Mouse (Mus musculus) right cerebral cortex, postnatal 4 days (tissue): ENCODE measurements around the gene D630023F18Rik.

ENCODE experiments used
- DNase-seq: peaks from one replicate; pipeline ENCODE4 v3.0.0-alpha.2; 2022

The D630023F18Rik gene

GRCm38 (mm10) chr1:65109756-65110435, 13.1 kb downstream of the D630023F18Rik start:
- DNase-seq = no peak

- DNase-seq = no peak
Observed at GRCm38 (mm10) chr1:65109196-65109595, 13.8 kb downstream of the D630023F18Rik start.

- DNase-seq = no peak
Observed at GRCm38 (mm10) chr1:65107654-65108279, 15.2 kb downstream of the D630023F18Rik start.

GRCm38 (mm10) chr1:65103273-65103672, 19.7 kb downstream of the D630023F18Rik start, which contains the start of gene Cryga:
TSS of gene Cryga (minus strand) at chr1:65103373.
- DNase-seq = no peak

- DNase-seq = no peak
Observed at GRCm38 (mm10) chr1:65096953-65097352, 26.1 kb downstream of the D630023F18Rik start.

GRCm38 (mm10) chr1:65091566-65091965, 31.4 kb downstream of the D630023F18Rik start:
- DNase-seq = no peak

GRCm38 (mm10) chr1:65090370-65090769, 32.6 kb downstream of the D630023F18Rik start:
- DNase-seq = no peak

GRCm38 (mm10) chr1:65088567-65089356, 34.3 kb downstream of the D630023F18Rik start:
- DNase-seq = no peak

GRCm38 (mm10) chr1:65082188-65082587, 40.8 kb downstream of the D630023F18Rik start, which contains the start of gene Crygb:
TSS of gene Crygb (minus strand) at chr1:65082288.
- DNase-seq = no peak

GRCm38 (mm10) chr1:65075607-65076006, 47.4 kb downstream of the D630023F18Rik start:
- DNase-seq = no peak

GRCm38 (mm10) chr1:65073589-65073988, 49.4 kb downstream of the D630023F18Rik start, which contains the start of gene Crygc:
TSS of gene Crygc (minus strand) at chr1:65073689.
- no peak for DNase-seq

- no peak for DNase-seq
Observed at GRCm38 (mm10) chr1:65067842-65068241, 55.2 kb downstream of the D630023F18Rik start.

GRCm38 (mm10) chr1:65064201-65064600, 58.8 kb downstream of the D630023F18Rik start:
- DNase-seq = no peak

GRCm38 (mm10) chr1:65063352-65063751, 59.7 kb downstream of the D630023F18Rik start, which contains the start of gene Crygd:
TSS of gene Crygd (minus strand) at chr1:65063452.
- DNase-seq = no peak
